Mouse (Mus musculus) erythroblast, embryonic 14.5 days (primary cell): Measurements from ENCODE around the gene Mcfd2.

ENCODE experiments used
- GATA1 ChIP-seq: IDR thresholded peaks from 2 replicates; pipeline ENCODE4 v1.6.1; 2012; ENCODE audit warnings: low read length, inconsistent platforms, mixed read lengths
- TAL1 ChIP-seq: IDR thresholded peaks from 3 replicates; pipeline ENCODE4 v1.6.1; 2012; ENCODE audit warnings: low read length, inconsistent platforms, mixed read lengths

- TF ChIP-seq GATA1 (no peak), TAL1 (no peak)
Observed at GRCm38 (mm10) chr17:87287197-87287777, 21.6 kb upstream of the Mcfd2 start.
